Mouse (Mus musculus) neural tube, embryonic 15.5 days (tissue): ENCODE data around the gene Utp20. TPM values are rescaled to one million over a fixed set of nuclear protein-coding genes. Genes with fewer than 3 reads are reported as not detected.

Source experiments
- ATAC-seq: fragments of 200-750 bp; cut with Nextera tagmentation; 2 replicates; pipeline ENCODE4 v1.8.0; 2017; ENCODE audit warnings: mild to moderate bottlenecking, moderate TSS enrichment, moderate library complexity; ENCODE audit not compliant: low FRiP score
- H3K27ac ChIP-seq: fragments of 300-500 bp; sonication (generic); replicated peaks from 2 replicates; pipeline ENCODE4 v1.5.1; 2015; ENCODE audit warnings: mild to moderate bottlenecking, inconsistent platforms
- H3K27me3 ChIP-seq: fragments of 300-500 bp; sonication (generic); replicated peaks from 2 replicates; pipeline ENCODE4 v1.6.1; 2015; ENCODE audit warnings: inconsistent platforms
- H3K36me3 ChIP-seq: fragments of 300-500 bp; sonication (generic); 2 replicates; pipeline ENCODE4 v1.6.1; 2015; ENCODE audit warnings: inconsistent platforms
- H3K4me1 ChIP-seq: fragments of 300-500 bp; sonication (generic); 2 replicates; pipeline ENCODE4 v1.6.1; 2015; ENCODE audit warnings: inconsistent platforms
- H3K4me2 ChIP-seq: fragments of 300-500 bp; sonication (generic); 2 replicates; pipeline ENCODE4 v1.6.1; 2015; ENCODE audit warnings: inconsistent platforms, mild to moderate bottlenecking, moderate library complexity
- H3K4me3 ChIP-seq: fragments of 300-500 bp; sonication (generic); replicated peaks from 2 replicates; pipeline ENCODE4 v1.5.1; 2015; ENCODE audit warnings: mild to moderate bottlenecking, inconsistent platforms
- H3K9ac ChIP-seq: fragments of 300-500 bp; sonication (generic); replicated peaks from 2 replicates; pipeline ENCODE4 v1.6.1; 2015; ENCODE audit warnings: mild to moderate bottlenecking, inconsistent platforms
- H3K9me3 ChIP-seq: fragments of 300-500 bp; sonication (generic); replicated peaks from 2 replicates; pipeline ENCODE4 v1.6.1; 2016; ENCODE audit warnings: inconsistent platforms
- WGBS: fragments of 180-500 bp; shearing (Covaris S2); methylation state at CpG from one replicate; pipeline ENCODE4 v1.1.7; 2015; ENCODE audit warnings: mixed read lengths; 5-methylcytosine and 5-hydroxymethylcytosine counted together
- polyA plus RNA-seq: library from polyadenylated mRNA; unstranded; fragments of >200 nt; fragmentation: Nextera tagmentation; extraction: Ambion mirVana; gene quantifications from 2 replicates; pipeline ENCODE4 v1.2.1, GENCODE M21; 2015

Gene Utp20
- polyA plus RNA-seq, 1 experiment from 2014 or later, result 8.2 TPM

DNA sequence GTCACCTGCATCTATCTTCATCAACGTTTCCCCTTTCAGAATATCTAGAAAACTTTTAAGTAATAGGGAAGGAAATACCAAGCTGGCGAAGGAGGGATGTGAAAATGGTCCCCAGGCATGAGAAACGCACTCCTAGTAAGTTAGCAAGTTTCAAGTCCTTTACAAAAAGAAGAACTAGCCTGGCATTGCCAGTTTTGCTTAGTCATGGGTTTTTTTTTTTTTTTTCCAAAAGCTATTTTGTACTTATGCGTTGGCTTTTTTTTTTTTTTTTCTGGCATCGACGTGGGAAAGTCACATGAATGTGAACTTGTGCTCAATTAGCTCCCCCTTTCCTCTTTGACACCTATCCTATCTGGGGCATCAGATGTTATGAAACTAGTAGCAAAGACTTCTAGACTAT lies 114.2 kb downstream of the Utp20 start:
- Histone ChIP-seq H3K36me3 (no peaks in the 10 kb centered on the region), H3K4me1 (no peaks in the 10 kb centered on the region), H3K27ac (no peak overlapping the region), H3K27me3 (no peaks in the 10 kb centered on the region), H3K9ac (no peak overlapping the region), H3K9me3 (no peaks in the 10 kb centered on the region), H3K4me3 (no peak overlapping the region), H3K4me2 (no peak overlapping the region)
- WGBS, result 83% methylated on average over 6 of the region's 6 CpGs
- ATAC-seq, result no peak

GRCm38 (mm10) chr10:88708671-88709523 lies 117.7 kb downstream of the Utp20 start:
- Histone ChIP-seq H3K9ac (no peak overlapping the region), H3K27me3 (no peaks in the 10 kb centered on the region), H3K4me1 (no peaks in the 10 kb centered on the region), H3K4me3 (no peak overlapping the region), H3K36me3 (no peaks in the 10 kb centered on the region), H3K4me2 (no peak overlapping the region), H3K27ac (no peak overlapping the region), H3K9me3 (no peaks in the 10 kb centered on the region)
- ATAC-seq, result no peak
- 63% methylated on average over 10 of the region's 10 CpGs for WGBS

GRCm38 (mm10) chr10:88700938-88701337 lies 125.7 kb downstream of the Utp20 start:
- 76% methylated on average over 6 of the region's 6 CpGs for WGBS
- H3K27me3 ChIP-seq, result no peaks in the 10 kb centered on the region
- H3K4me3 ChIP-seq, result no peak overlapping the region
- no peaks in the 10 kb centered on the region for H3K36me3 ChIP-seq
- ATAC-seq, result no peak
- H3K27ac ChIP-seq, result no peak overlapping the region
- no peak overlapping the region for H3K4me2 ChIP-seq
- no peaks in the 10 kb centered on the region for H3K4me1 ChIP-seq
- H3K9me3 ChIP-seq, result no peaks in the 10 kb centered on the region
- H3K9ac ChIP-seq, result no peak overlapping the region

Other genes with a start within 250 kb of the Utp20 start
- 9.5 and 12.6 TPM in 2 replicates for gene Mybpc1, start 221.7 kb downstream of the Utp20 start, polyA plus RNA-seq
- gene Spic, start 141.8 kb downstream of the Utp20 start, polyA plus RNA-seq, result 0.74 TPM in 1 of 2 replicates, not detected in the other
- gene Arl1, start 95.9 kb downstream of the Utp20 start, polyA plus RNA-seq, result 162 and 164 TPM in 2 replicates
- 0.10 and 0.32 TPM in 2 replicates for gene Slc5a8, start 59.2 kb upstream of the Utp20 start, polyA plus RNA-seq